Mouse (Mus musculus) stomach, adult 2 months (tissue): ENCODE data around the gene Adgrl1. TPM values are rescaled to one million over a fixed set of nuclear protein-coding genes. Genes with fewer than 3 reads are reported as not detected.

Source experiments
- polyA plus RNA-seq: library from polyadenylated mRNA; depleted of rRNA; stranded (reverse); fragments of >200 nt; gene quantifications from 2 replicates; pipeline ENCODE4 v1.2.3, GENCODE M21; 2012; rRNA removed

Adgrl1 gene
- polyA plus RNA-seq, result 10.3 and 14.2 TPM in 2 replicates

GRCm38 (mm10) chr8:83899363-83900252 is at the start of gene Adgrl1:
Adgrl1 (plus strand) TSS chr8:83900105.

GRCm38 (mm10) chr8:83955106-83955957 is 55.4 kb downstream of the Adgrl1 start, which contains the start of the genes Gm10644 and Asf1b:
Gm10644 (minus strand) TSS chr8:83955205.
Asf1b (plus strand) TSS chr8:83955507.

GRCm38 (mm10) chr8:83972150-83973120 is 72.5 kb downstream of the Adgrl1 start, which contains the start of gene Prkaca:
Prkaca (plus strand) TSS chr8:83972993.

Other genes with a start within 250 kb of the Adgrl1 start
- 63.4 and 77.2 TPM in 2 replicates for gene Gipc1, start 247.4 kb upstream of the Adgrl1 start, polyA plus RNA-seq
- 9.7 and 11.4 TPM in 2 replicates for gene Ptger1, start 233.4 kb upstream of the Adgrl1 start, polyA plus RNA-seq
- gene Pkn1, start 200.9 kb upstream of the Adgrl1 start, polyA plus RNA-seq, result 59.5 and 71.9 TPM in 2 replicates
- gene Ddx39, start 184.9 kb upstream of the Adgrl1 start, polyA plus RNA-seq, result 19.2 and 21.8 TPM in 2 replicates
- gene Adgre5, start 158.8 kb upstream of the Adgrl1 start, polyA plus RNA-seq, result 20.3 and 23.7 TPM in 2 replicates
- 0.30 and 0.56 TPM in 2 replicates for gene Gm10644, start 55.1 kb downstream of the Adgrl1 start, polyA plus RNA-seq
- gene Asf1b, start 55.4 kb downstream of the Adgrl1 start, polyA plus RNA-seq, result 8.1 and 10.6 TPM in 2 replicates
- 27.2 and 27.6 TPM in 2 replicates for gene Prkaca, start 72.9 kb downstream of the Adgrl1 start, polyA plus RNA-seq
- gene Samd1, start 97.6 kb downstream of the Adgrl1 start, polyA plus RNA-seq, result 32.0 and 40.5 TPM in 2 replicates
- 0.24 and 0.40 TPM in 2 replicates for gene 1700067K01Rik, start 101.4 kb downstream of the Adgrl1 start, polyA plus RNA-seq
- 17.9 and 33.1 TPM in 2 replicates for gene 2210011C24Rik, start 112.1 kb downstream of the Adgrl1 start, polyA plus RNA-seq
- gene Palm3, start 121.4 kb downstream of the Adgrl1 start, polyA plus RNA-seq, result 1.7 and 1.8 TPM in 2 replicates
- gene Il27ra, start 142.5 kb downstream of the Adgrl1 start, polyA plus RNA-seq, result 0.48 and 0.91 TPM in 2 replicates
- gene Rln3, start 144.9 kb downstream of the Adgrl1 start, polyA plus RNA-seq, result 0.22 and 0.30 TPM in 2 replicates
- gene Gm10643, start 165.0 kb downstream of the Adgrl1 start, polyA plus RNA-seq, result 0.11 and 0.22 TPM in 2 replicates
- 12.3 and 13.3 TPM in 2 replicates for gene Rfx1, start 166.7 kb downstream of the Adgrl1 start, polyA plus RNA-seq
- 24.1 and 24.4 TPM in 2 replicates for gene Dcaf15, start 204.7 kb downstream of the Adgrl1 start, polyA plus RNA-seq
- gene Podnl1, start 225.9 kb downstream of the Adgrl1 start, polyA plus RNA-seq, result 0.61 and 0.99 TPM in 2 replicates
- 25.5 and 27.2 TPM in 2 replicates for gene Cc2d1a, start 247.8 kb downstream of the Adgrl1 start, polyA plus RNA-seq
- 0.05 and 0.38 TPM in 2 replicates for gene 4930432K21Rik, start 247.9 kb downstream of the Adgrl1 start, polyA plus RNA-seq